Mouse (Mus musculus): ENCODE measurements around the gene Akr1c14.
"Not testable (repeated sequence)": the region's sequence is repeated elsewhere in the genome, so short reads cannot be mapped to it uniquely, and the experiment has no call there.

The Akr1c14 gene

DNA sequence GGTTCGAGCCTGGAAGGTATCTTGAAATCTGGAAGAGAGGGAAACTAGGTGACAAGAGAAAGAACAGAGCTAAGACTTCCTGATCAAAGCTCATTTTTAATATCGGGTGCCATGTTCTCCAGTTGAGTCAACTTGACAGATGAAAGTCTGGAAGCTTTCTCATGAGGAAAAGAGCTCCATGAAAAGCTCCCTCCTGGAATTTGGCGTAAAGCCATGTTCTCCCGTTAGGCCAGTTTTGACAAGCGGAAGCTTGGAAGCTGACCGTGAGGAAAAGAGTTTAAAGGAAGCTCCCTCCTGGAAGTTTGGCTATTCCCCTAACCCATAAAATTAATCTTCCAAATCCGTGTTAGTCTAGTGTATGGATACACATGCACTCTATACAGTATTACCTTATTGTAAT is 74.3 kb downstream of the Akr1c14 start:
- DNase-seq (ENCODE audit: low spot score) = no peak

GRCm38 (mm10) chr13:4124471-4124870 is 75.7 kb downstream of the Akr1c14 start:
- DNase-seq (ENCODE audit: low spot score) = not testable (repeated sequence)

GRCm38 (mm10) chr13:4125846-4126245 is 77.0 kb downstream of the Akr1c14 start:
- not testable (repeated sequence) for DNase-seq (ENCODE audit: low spot score)

GRCm38 (mm10) chr13:4129100-4129499 is 80.3 kb downstream of the Akr1c14 start:
- no peak for DNase-seq (ENCODE audit: low spot score)

- DNase-seq (ENCODE audit: low spot score) = no peak
Observed at GRCm38 (mm10) chr13:4131317-4131716, 82.5 kb downstream of the Akr1c14 start.

DNA sequence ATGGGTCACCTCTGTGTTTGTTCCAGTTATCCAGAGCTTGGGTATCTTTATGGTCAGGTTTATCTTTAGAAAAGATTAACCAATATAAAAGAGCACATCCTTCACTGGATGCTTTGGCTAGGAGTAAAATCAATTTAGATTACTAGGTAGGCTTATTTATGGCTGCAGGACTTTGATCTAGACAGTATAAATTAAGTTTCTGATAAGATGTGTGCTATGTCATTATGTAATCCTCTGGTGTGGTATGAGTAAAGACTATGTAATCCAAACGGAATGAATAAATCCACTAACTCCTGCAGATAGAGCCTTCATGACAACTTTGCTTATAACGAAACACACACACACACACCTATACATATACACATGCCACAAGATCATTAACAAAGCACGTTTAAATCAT is 82.9 kb downstream of the Akr1c14 start:
- DNase-seq (ENCODE audit: low spot score) = no peak

- peak; percentile 12 for DNase-seq (ENCODE audit: low spot score)
Observed at GRCm38 (mm10) chr13:4133070-4133469, 84.3 kb downstream of the Akr1c14 start.
